Mouse (Mus musculus): ENCODE results near the gene Ccdc71.

GRCm38 (mm10) chr9:108486973-108487530 lies 26.7 kb downstream of the Ccdc71 start:
- TF ChIP-seq CTCF (IDR thresholded peaks at IDR 0.05; ENCODE audit: insufficient read depth, low read depth, low read length) (no peak), POLR2A (IDR thresholded peaks at IDR 0.05; ENCODE audit: insufficient read depth, low read depth, low read length) (no peak)
